Mouse (Mus musculus): ENCODE measurements around the gene Hcar1.

Hcar1 gene

DNA sequence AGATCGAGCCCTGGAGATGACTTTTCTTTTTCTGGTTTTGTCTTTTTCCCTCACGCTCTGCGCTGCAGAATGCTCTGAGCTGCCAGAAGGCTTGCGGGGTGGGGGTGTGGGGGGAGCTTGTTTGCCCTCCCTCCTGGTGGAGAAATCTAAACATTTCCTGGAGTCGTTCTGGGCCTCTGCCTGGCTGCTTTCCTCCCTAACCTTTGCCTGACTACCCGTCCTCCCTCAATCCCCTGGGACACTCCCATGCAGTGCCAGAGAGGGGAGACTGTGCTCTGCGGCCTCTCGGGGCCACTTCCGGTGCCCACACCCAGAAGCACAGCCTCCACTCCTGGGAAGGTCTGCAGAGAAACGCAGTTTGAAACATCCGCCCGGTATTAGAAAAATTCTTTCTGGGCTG lies at the start of gene Hcar1:
Hcar1 (minus strand) TSS at position 93 of the 400 bp plus-strand sequence.
- DNase-seq (ENCODE audit: low spot score): peak; percentile 50

DNA sequence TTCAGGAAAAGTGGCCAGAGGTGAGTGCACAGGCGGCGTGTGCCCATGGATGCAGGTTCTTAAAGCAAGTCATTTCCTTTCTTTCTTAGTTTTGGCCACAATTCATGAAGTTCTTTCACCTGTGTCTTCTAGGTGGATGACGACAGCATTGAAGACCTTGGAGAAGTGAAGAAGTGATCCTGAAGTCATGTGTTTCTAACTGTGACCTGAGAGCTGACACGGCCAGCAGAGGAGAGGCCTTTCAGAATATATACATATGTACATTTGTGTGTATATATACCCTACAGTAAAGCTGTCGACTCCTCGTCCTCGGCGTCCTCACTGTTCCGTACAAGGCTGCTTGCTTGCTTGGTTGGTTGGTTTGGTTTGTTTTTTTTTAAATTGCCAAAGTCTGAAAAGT lies 47.3 kb upstream of the Hcar1 start, which contains the start of gene Gm43518:
Gm43518 (plus strand) TSS at position 301 of the 400 bp plus-strand sequence.
- no peak for DNase-seq (ENCODE audit: low spot score)

- no peak for DNase-seq (ENCODE audit: low spot score)
Observed at GRCm38 (mm10) chr5:123922112-123922511, 42.3 kb upstream of the Hcar1 start.

GRCm38 (mm10) chr5:123914852-123915251 lies 35.0 kb upstream of the Hcar1 start:
- no peak for DNase-seq (ENCODE audit: low spot score)

GRCm38 (mm10) chr5:123907631-123907977 lies 27.8 kb upstream of the Hcar1 start:
- no peak for DNase-seq (ENCODE audit: low spot score)

- peak; percentile 100 for DNase-seq (ENCODE audit: low spot score)
Observed at GRCm38 (mm10) chr5:123906976-123907630, 27.3 kb upstream of the Hcar1 start, which contains the start of gene Denr. Gene Denr (plus strand): TSS chr5:123907175.

DNA sequence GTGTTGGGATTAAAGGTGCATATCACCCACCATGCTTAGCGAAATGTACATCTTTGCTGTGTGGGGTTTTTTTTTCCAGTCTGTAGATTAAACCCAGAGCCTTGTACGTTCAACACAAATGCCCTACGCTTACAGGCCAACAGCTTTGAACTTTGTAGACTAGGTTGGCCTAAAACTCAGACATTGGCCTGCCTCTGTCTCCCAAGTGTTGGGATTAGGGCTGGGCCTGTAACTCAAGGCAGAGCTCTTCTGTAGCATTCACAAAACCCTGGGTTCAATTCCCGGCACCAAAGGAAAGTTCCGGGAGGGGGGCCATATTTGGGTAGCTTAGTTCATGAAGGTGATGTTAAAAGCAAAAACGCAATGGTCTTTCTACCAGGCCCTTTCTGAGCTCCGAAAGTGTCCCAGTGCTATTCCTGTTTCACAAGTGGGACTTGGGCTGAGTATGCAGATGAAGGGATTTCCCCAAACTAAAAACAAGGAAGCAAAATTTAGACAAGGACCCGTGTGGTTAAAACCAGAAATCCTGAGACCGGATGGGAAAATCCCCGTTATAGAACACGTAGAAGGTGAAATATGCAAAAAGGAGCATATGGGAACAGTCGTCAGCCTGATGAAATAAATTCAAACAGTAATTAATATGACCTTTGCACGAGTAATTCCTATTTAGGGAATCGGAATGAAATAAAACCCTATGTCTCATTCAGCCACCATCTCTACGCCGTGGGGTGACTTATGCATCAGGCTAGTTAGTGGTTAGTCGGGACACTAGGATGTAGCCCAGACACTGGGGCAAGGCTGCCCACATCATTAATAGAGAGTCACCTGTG lies 26.5 kb upstream of the Hcar1 start:
- DNase-seq (ENCODE audit: low spot score): no peak

- peak; percentile 48 for DNase-seq (ENCODE audit: low spot score)
Observed at GRCm38 (mm10) chr5:123904059-123904672, 24.3 kb upstream of the Hcar1 start.

DNA sequence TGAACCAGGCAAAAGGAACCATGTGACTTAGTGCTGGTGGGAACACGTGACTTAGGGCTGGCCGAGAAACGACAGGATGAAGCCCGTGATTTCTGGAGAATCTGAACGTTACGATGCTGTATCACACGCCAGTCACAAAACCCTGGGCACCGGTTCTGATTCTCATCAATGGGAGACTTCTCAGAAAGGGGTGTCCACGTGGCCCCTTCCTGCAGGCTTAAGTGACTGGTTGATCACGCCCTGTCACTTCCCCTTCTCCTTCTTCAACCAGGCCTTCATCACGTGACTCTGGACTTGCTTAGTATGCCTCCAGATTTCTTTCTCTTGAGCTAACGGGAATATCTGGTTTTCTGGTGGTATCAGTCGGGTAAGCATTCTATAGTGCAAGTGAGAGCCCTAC lies 17.5 kb upstream of the Hcar1 start:
- no peak for DNase-seq (ENCODE audit: low spot score)

- DNase-seq (ENCODE audit: low spot score): no peak
Observed at GRCm38 (mm10) chr5:123896395-123896794, 16.6 kb upstream of the Hcar1 start.

GRCm38 (mm10) chr5:123893520-123893919 lies 13.7 kb upstream of the Hcar1 start:
- DNase-seq (ENCODE audit: low spot score): no peak

- peak; percentile 65 for DNase-seq (ENCODE audit: low spot score)
Observed at GRCm38 (mm10) chr5:123891669-123892068, 11.8 kb upstream of the Hcar1 start.

DNA sequence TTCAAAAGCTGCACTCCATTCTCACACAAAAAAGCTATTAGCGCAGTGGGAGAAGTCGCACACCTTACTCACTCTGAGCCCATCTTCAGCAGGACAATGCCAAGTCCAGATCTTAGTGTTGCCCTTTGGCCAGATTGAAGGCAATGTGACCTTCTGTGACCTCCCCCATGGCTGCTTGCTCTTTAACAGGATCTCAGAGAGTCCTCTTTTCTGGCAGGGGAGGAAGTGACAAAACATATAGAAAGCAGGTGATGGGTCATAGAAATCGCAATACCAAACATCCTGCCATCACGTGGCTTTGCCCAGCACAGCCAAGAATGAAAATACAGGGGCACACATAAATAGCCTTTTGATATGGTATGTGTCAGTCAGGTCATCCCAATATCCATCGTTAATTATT lies 11.2 kb upstream of the Hcar1 start:
- no peak for DNase-seq (ENCODE audit: low spot score)

GRCm38 (mm10) chr5:123890312-123890711 lies 10.5 kb upstream of the Hcar1 start:
- DNase-seq (ENCODE audit: low spot score): no peak

DNA sequence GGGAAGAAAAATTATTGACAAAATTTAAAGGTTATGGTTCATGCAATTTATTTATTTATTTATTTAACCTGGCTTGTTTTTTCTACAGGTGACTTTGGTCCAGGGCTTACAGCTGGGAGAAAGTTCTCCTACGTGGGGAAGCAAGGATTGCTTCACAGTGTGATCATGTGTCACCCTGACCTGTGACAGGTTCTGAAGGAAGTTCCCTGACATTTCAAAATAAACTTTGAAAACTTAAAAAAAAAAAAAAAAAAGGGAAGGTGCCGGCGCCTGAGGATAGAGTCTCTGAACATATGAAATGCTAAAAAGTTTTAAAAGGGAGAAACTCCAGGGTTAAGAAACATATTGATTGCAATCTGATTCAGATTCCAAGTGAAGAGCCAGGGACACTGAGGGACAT lies 6.5 kb upstream of the Hcar1 start:
- no peak for DNase-seq (ENCODE audit: low spot score)

- DNase-seq (ENCODE audit: low spot score): no peak
Observed at GRCm38 (mm10) chr5:123884332-123884731, 4.5 kb upstream of the Hcar1 start.

GRCm38 (mm10) chr5:123883891-123884290 lies 4.1 kb upstream of the Hcar1 start:
- DNase-seq (ENCODE audit: low spot score): no peak

DNA sequence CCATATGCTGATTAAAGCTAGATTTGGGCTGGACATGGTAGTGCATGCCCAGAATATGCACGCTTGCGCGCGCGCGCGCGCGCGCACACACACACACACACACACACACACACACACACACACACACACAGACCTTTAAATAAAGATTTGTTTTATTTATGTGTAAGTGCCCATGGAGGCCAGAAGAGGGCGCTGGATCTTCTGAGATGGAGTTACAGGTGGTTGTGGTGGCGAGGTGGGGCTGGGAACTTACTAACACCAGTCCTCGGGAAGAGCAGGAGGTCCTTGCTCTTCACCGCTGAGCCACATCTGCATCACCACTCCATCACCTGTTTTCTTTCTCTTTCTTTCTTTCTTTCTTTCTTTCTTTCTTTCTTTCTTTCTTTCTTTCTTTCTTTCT lies 958 bp upstream of the Hcar1 start:
- no peak for DNase-seq (ENCODE audit: low spot score)

DNA sequence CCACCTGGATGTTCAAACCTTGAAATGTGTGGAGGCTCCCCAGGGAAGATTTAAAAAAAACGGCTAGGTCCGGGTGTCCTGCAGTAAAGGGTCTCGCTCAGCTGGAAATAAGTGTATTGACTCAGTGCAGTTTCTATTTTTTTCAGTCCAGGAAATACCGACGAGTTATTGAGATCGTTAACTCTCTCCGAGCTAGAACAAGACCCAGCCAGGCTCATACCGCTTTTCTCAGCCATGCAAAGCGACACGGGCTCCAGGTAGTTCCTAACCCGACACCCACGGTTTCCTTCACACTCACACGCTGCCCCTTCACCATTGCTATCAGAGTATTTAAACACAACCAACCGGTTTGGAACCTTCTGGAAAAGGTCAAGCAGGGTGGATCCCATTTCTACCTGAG lies 1.8 kb downstream of the Hcar1 start:
- no peak for DNase-seq (ENCODE audit: low spot score)

DNA sequence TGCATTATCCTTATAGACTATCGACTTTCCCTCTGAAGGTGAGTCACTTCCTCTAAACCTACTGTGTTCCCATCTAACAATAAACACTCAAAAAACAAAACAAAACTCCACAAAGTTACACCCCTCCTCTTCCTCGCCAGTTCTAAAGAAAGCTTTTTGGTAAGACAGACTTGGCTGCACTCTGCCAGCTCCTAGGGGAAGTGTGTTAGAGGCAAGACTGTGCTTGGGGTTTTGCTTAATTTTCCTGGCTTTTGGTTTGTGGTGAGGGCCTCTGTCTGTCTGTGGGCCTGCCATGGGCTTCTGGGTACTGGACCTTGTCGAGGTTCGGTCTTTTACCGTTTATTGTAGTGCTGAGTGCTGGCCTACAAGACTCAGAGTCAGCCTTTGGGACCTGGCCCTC lies 5.6 kb downstream of the Hcar1 start:
- DNase-seq (ENCODE audit: low spot score): no peak

DNA sequence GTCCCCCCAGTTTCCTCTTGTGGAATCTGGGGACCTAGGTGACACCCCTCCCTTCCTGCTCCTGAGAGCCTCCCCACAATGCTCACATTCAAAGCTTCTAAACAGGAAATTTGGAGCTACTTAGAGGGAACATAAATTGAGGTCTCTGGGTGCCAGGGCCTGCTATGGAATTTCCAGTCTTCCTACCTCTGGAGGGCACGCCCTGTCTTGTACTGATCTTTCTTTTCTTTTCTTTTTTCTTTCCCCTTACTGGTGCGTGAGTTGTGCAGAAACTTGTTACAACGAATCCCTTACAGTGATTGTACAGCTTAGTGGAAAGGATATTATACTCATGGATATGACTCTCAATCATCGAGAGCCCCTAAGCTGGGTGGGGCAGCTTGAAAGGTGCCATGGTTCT lies 10.2 kb downstream of the Hcar1 start:
- no peak for DNase-seq (ENCODE audit: low spot score)

GRCm38 (mm10) chr5:123866457-123866856 lies 13.4 kb downstream of the Hcar1 start:
- no peak for DNase-seq (ENCODE audit: low spot score)

DNA sequence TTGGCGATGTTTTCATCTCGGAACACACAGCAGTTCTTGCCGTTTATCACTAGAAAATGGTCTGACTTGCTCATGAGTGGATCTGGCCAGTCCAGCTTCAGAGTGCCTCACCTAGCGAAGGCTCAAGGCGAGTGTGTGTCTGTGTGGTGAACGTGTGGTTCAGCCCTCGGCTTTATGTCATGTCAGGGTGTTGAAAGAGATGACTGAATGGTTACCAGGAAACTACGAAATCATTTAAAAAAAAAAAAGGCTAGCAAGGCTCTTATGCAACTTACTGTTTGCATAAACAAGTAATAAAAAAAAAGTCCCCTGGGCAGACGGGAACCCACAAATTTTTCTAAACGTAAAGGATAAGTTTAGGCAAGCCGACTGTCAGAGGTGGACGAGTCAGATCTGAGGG lies 14.5 kb downstream of the Hcar1 start, which contains the start of gene Hcar2:
Hcar2 (minus strand) TSS at position 135 of the 400 bp plus-strand sequence.
- DNase-seq (ENCODE audit: low spot score): no peak

All from testis, postnatal 10 days (tissue).